Mouse (Mus musculus): ENCODE measurements at regions not wholly inside any gene's neighbourhood (a gene's known extent, or its start where the extent isn't known, plus 50 kb on each side); places are given as distances from the start of the nearest gene placed in this dataset.
A peak's percentile ranks its signal among the peaks of the same experiment; 100 is the strongest.
"Not testable (repeated sequence)": the region's sequence is repeated elsewhere in the genome, so short reads cannot be mapped to it uniquely, and the experiment has no call there.

DNA sequence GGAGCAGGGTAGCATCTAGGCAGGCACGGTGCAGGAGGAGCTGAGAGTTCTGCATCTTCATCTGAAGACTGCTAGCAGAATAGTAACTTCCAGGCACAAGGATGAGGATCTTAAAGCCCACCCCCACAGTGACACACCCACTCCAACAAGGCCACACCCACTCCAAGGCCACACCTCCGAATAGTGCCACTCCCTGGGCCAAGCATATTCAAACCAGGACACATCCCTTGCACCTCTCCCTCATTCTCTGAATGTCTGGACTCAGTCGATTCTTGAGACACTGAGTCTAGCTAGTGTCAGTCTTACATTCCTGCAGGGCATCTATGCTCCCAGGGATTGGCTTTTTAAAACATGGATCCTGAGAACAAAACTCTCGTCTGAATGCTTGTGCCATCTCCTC, 186.7 kb upstream of the Hs6st1 start:
- Histone ChIP-seq H3K4me3 (no peak overlapping the region), H3K27ac (no peak overlapping the region)
- intact Hi-C loops (cut with DNase I), result loop anchor here (5.0 kb wide), 1 partner anchor 66 kb away; no protein-coding TSS in a partner anchor
- DNase-seq, result no peak
- no peak for TF ChIP-seq CTCF (IDR thresholded peaks at IDR 0.05)

DNA sequence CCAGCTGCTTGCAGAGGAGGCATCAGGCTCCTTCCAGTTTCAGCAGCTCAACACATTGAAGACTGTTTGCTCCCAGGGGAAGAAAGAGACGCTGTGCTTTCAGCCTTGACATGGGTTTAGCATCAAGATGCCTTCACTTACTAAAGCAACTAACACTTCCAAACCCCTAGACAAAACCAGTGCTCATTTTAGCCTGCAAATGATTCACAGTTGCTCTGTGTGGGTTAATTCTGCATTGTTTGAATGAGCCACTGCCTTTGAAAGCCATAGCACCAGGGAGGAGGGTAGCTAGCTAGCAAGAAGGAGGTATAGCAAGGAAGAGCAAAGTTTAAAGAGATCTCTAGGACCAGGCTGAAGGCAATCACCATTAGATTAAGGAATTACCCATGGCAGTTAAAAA, 186.1 kb upstream of the Hs6st1 start:
- H3K27ac ChIP-seq, result no peak overlapping the region
- no peak for DNase-seq
- TF ChIP-seq CTCF (IDR thresholded peaks at IDR 0.05), result no peak
- no peak overlapping the region for H3K4me3 ChIP-seq
- intact Hi-C loops (cut with DNase I), result loop anchor here (5.0 kb wide), 1 partner anchor 65 kb away; no protein-coding TSS in a partner anchor

DNA sequence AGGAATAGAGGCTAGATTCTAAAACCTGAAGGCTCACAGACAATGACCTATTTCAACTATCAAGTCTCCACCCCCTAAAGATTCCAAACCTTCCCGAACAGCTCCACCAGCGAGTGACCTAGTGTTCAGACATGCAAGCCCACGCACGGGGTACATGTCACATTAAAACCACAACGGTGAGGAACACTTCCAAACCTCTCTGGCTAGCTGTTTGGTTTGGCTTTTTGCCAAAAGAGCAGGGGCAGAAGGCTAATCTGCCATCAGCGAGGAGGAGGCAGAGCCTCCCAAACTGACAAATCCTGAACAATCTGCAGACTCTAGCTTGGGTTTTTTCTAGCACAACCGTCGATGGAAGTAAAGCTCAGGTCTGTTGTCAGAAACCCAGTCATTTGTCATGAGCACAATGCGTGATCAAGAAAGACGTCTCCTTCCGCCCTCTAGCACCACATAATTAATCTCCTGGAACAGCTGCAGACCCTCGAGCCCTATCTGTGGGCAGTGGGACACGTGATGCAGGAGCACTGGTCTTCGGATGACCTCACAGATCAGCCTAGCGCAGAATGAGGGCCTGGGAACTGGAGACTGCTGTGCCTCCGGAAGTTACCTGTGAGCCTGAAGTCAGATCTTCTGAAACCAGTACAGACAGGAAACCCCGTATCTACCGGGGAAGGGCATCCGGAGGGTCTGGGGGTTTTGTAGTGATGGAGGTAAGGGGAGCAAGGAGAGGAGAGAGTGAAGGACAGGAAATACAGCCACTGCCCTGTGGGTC, 178.3 kb upstream of the Hs6st1 start:
- intact Hi-C loops (cut with DNase I), result no loop called here
- no peak overlapping the region for H3K27ac ChIP-seq
- no peak for DNase-seq
- no peak for TF ChIP-seq CTCF (IDR thresholded peaks at IDR 0.05)
- no peak overlapping the region for H3K4me3 ChIP-seq

DNA sequence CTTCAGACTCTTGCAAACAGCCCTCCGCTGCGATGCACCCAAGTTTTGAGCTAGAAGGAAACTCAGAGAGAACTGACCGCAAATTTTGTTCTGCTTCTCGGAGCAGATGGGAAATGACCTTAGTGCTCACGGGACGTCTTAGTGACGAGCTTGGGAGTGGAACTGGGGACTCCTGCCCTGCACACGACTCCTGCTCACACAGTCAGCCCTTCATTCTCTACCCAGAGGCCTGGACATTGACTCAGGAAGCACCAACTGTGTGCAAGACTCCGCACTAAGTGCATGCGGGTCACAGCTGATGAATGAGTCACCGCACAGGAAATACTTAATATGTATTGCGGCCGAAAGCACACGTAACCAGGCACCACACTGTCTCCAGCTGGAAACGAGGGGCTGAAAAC, 177.7 kb upstream of the Hs6st1 start:
- intact Hi-C loops (cut with DNase I), result no loop called here
- H3K4me3 ChIP-seq, result no peak overlapping the region

DNA sequence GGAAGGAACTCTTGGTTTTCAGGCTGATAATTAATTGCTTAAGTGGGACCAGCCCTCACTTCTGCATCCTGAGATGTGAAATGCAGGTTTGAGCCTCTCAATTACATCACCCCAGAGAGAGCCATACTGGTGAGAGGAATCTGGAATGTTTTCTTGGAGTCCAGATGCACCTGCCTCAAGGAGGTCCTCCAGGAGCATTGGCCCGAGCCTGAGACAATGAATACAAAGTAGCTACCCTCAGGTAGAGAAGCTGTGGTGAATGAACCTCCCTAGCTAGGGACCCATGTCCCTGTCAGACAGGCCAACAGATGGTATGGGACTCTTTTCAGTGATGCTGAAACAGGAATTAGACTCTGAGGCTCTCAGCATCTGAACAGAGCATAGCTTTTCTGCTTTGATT, 168.7 kb upstream of the Hs6st1 start:
- H3K27ac ChIP-seq, result no peak overlapping the region
- no peak for TF ChIP-seq CTCF (IDR thresholded peaks at IDR 0.05)
- no peak overlapping the region for H3K4me3 ChIP-seq
- intact Hi-C loops (cut with DNase I), result no loop called here
- no peak for DNase-seq

More for the DNA sequence above, 177.7 kb upstream of the Hs6st1 start:
- no peak overlapping the region for H3K27ac ChIP-seq
- no peak for DNase-seq
- no peak for TF ChIP-seq CTCF (IDR thresholded peaks at IDR 0.05)

DNA sequence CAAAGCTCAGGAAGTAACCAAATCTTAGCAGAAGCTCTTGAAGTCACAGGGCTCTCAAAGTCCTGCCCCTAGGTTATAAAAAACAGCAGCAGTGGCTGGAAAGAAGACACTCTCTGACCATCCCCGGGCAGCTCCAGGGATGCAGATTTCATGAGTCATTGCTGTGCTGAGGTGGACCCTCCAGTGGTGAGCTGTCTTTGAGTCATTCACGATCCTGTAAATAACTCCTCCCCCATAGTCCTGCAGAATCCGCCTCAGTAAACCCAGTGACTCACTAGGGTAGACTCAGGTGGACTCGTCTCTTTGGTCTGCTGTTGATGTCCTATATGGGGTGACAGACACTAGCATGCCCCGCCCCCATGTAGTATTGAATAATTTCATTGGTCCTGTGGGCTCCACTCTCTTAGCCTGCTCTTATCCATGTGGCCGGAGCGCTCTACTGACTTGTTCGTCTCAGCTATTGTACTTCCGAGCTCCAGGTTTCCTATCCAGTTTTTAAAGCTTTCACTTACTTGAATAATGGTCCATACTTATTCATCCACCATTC, 164.1 kb upstream of the Hs6st1 start:
- no peak for DNase-seq
- Histone ChIP-seq H3K27ac (no peak overlapping the region), H3K4me3 (no peak overlapping the region)
- TF ChIP-seq CTCF (IDR thresholded peaks at IDR 0.05), result no peak
- intact Hi-C loops (cut with DNase I), result no loop called here

DNA sequence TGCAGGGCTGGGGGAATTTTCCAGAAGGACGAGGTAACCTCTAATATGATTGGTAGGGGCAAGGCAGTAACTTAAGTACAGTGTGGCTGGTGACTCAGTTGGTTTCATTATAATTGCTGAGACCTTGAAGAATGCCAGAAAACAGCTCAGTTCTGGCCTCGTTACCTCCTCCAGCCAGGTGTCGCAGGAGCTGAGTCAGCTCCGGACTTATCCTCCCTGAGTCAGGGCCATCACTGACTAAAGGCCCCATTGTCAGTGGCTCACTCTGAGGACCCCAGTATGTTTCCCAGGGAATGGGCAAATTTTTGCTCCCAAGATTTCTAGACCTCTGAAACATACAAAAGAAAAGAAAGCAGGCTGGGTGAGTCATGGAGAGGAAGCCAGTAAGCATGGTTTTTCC, 154.6 kb upstream of the Hs6st1 start:
- intact Hi-C loops (cut with DNase I), result no loop called here
- Histone ChIP-seq H3K27ac (no peak overlapping the region), H3K4me3 (no peak overlapping the region)
- TF ChIP-seq CTCF (IDR thresholded peaks at IDR 0.05), result no peak
- no peak for DNase-seq

DNA sequence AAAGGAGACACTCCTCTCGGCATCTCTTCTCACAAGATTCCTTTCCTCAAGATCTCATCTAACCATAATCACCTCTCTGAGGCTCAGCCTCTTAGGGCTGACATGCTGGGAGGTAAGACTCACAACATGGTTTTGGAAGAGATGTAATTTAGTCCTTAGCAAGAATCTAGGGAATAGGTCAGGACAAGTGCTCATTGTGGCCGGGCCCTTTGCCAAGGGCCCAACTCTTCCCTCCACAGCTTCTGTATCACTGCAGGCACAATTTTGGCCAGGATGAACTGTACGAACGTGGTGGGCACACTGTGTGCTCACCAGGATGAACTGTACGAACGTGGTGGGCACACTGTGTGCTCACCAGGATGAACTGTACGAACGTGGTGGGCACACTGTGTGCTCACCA, 154.0 kb upstream of the Hs6st1 start:
- H3K27ac ChIP-seq; H3K4me3 ChIP-seq; intact Hi-C loops (cut with DNase I); DNase-seq: not testable (repeated sequence)

DNA sequence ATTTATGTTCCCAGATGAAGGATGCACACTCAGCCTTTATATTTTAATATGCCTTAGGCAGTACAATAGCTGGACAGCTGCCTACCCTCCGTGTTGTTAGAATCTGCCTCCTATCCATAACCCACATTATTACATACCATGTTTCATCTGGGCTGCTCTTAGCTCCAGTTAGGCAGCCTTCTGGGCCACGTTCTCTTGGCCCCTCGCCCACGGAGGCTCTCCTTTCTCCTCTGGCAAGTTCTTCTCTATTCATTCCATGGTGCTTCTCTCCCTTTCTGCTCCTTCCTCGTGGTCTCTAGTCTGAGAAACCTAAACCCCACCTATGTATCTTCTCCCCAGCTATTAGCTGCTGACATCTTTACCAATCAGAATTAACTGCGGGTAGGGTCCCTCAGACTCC, 152.7 kb upstream of the Hs6st1 start:
- no peak for TF ChIP-seq CTCF (IDR thresholded peaks at IDR 0.05)
- intact Hi-C loops (cut with DNase I), result no loop called here
- peak; percentile 53 for DNase-seq
- Histone ChIP-seq H3K27ac (no peak overlapping the region), H3K4me3 (no peak overlapping the region)

DNA sequence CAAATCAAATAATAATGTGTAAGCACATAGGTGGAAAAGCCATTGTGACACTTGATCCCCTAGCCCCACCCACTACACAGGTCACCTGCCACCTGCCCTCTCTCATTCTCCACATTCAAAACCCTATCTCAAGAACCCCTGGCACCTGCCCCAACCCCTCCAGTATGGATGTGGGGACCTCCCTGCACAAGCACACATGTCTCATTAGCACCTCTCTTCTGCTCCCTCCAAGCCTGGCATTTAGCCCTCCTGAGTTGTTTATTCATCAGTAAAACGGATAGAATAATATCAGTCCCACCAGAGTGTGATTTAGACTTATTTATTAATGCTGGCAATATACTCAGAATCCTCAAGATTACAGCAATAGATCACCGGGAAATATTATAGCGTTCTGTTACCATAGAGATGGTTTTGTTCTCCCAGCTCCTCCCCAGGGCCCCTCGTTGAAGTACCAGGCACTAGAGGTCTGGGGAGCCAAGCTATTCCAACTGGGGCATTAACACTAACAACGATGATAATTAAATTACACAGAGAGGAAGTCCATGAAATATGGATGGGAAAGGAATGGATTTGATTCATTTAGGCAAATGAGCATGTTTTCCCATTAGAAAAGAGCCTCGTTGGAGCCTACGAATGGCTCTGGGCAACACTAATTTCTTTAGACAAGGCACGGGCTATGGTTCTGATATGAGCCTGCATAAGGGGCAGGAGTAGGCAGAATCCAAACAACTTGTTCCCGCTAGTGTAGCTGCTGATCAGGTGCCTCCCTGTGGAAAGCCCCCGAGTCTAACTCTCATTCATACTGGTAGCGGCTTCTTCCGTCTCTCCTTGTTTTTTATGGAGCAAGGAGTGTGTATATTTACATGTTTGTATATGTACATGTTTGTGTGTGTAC, 148.1 kb upstream of the Hs6st1 start:
- Histone ChIP-seq H3K4me3 (no peak overlapping the region), H3K27ac (no peak overlapping the region)
- no peak for DNase-seq
- intact Hi-C loops (cut with DNase I), result no loop called here
- TF ChIP-seq CTCF (IDR thresholded peaks at IDR 0.05), result no peak

DNA sequence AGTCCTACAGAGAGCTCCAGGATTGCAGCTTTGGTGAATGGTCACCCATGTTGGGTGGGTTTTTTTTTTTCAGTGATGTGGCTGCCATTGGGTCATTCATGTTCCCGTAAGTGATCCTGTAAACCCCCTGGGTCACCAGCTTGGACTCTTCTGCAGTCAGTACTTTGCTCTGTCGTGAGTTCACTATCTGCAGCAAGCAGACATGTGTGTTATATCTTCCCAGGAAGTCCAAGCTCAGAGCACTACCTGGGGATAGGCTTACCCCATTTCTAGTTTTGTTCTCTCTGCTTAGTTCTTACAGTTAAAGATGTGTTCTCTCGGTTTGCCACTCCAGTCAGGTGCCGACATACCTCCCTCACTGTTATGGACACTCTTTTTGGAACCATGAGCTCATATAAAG, 143.4 kb upstream of the Hs6st1 start:
- DNase-seq, result no peak
- intact Hi-C loops (cut with DNase I), result no loop called here
- TF ChIP-seq CTCF (IDR thresholded peaks at IDR 0.05), result no peak
- Histone ChIP-seq H3K27ac (no peak overlapping the region), H3K4me3 (no peak overlapping the region)

DNA sequence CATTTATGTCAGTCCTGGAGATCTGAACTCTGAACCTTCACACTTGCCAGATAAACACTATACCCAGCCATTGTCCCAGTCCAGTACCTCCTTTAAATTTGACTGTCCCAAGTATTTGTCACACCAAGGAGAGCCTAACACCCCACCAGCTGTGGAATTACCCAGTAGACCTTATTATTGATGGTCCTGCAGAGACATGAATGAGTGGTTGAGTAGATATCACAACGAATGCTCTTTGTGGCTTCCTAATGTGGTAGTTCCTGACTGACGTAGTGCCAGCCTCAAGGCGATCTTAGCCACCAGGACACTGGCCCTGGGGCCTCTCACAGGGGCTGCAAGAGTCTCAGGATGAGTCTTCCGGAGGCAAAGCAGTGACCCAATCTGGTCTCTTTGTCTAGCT, 142.9 kb upstream of the Hs6st1 start:
- H3K27ac ChIP-seq, result no peak overlapping the region
- no peak overlapping the region for H3K4me3 ChIP-seq
- intact Hi-C loops (cut with DNase I), result no loop called here
- no peak for TF ChIP-seq CTCF (IDR thresholded peaks at IDR 0.05)
- no peak for DNase-seq
